Mouse (Mus musculus) embryonic fibroblast, embryonic 13.5 days (primary cell): ENCODE measurements around the gene Rrp8. TPM values are rescaled to one million over a fixed set of nuclear protein-coding genes. Genes with fewer than 3 reads are reported as not detected.

Experiments
- H3K27ac ChIP-seq: 2 replicates; pipeline ENCODE4 v1.5.1; 2012; ENCODE audit warnings: low read length, control low read depth, inconsistent platforms; ENCODE audit not compliant: insufficient read depth
- H3K4me1 ChIP-seq: 2 replicates; pipeline ENCODE4 v1.6.1; 2011; ENCODE audit warnings: low read length; ENCODE audit not compliant: control insufficient read depth, insufficient read depth
- H3K4me3 ChIP-seq: 2 replicates; pipeline ENCODE4 v1.5.1; 2011; ENCODE audit warnings: mild to moderate bottlenecking, control low read depth, low read length; ENCODE audit not compliant: insufficient read depth
- CTCF ChIP-seq: IDR thresholded peaks from 2 replicates; pipeline ENCODE4 v1.5.1; 2011; ENCODE audit warnings: mild to moderate bottlenecking, control low read depth, low read length, moderate library complexity, borderline replicate concordance; ENCODE audit not compliant: insufficient read depth
- POLR2A ChIP-seq: IDR thresholded peaks from 2 replicates; pipeline ENCODE4 v1.6.1; 2011; ENCODE audit warnings: low read depth, mild to moderate bottlenecking, control low read depth, low read length, moderate library complexity
- polyA plus RNA-seq: library from polyadenylated mRNA; stranded (reverse); fragments of >200 nt; gene quantifications from 2 replicates; pipeline ENCODE4 v1.2.4, GENCODE M21; 2011; ENCODE audit warnings: low read depth; ENCODE audit not compliant: missing spikeins, insufficient read length

Gene Rrp8
- polyA plus RNA-seq, 1 experiment, result 46.0 TPM

GRCm38 (mm10) chr7:105773041-105773440, 35.9 kb upstream of the Rrp8 start:
- Histone ChIP-seq H3K27ac (no peak overlapping the region), H3K4me3 (no peak overlapping the region), H3K4me1 (peaks cover 3% of the 10 kb centered on the region)
- TF ChIP-seq CTCF, result no peak
- no peak for TF ChIP-seq POLR2A

- Histone ChIP-seq H3K4me1 (peaks cover 2% of the 10 kb centered on the region), H3K27ac (no peak overlapping the region), H3K4me3 (no peak overlapping the region)
- TF ChIP-seq CTCF, result no peak
- no peak for TF ChIP-seq POLR2A
Measured at GRCm38 (mm10) chr7:105772331-105772730, 35.1 kb upstream of the Rrp8 start.

- no peak overlapping the region for H3K4me3 ChIP-seq
- H3K4me1 ChIP-seq, result no peaks in the 10 kb centered on the region; the same call in 1 of the 2 replicates
- TF ChIP-seq CTCF (no peak), POLR2A (no peak)
- H3K27ac ChIP-seq, result no peak overlapping the region
Measured at GRCm38 (mm10) chr7:105769959-105770358, 32.8 kb upstream of the Rrp8 start.

GRCm38 (mm10) chr7:105767729-105768165, 30.6 kb upstream of the Rrp8 start:
- TF ChIP-seq POLR2A (no peak), CTCF (no peak)
- Histone ChIP-seq H3K4me1 (no peaks in the 10 kb centered on the region; the same call in 1 of the 2 replicates), H3K27ac (no peak overlapping the region), H3K4me3 (no peak overlapping the region)

GRCm38 (mm10) chr7:105764331-105764730, 27.1 kb upstream of the Rrp8 start:
- no peaks in the 10 kb centered on the region; the same call in 1 of the 2 replicates for H3K4me1 ChIP-seq
- no peak for TF ChIP-seq CTCF
- no peak overlapping the region for H3K27ac ChIP-seq
- H3K4me3 ChIP-seq, result no peak overlapping the region

- no peak overlapping the region for H3K4me3 ChIP-seq
- TF ChIP-seq CTCF (no peak), POLR2A (no peak)
- H3K27ac ChIP-seq, result no peak overlapping the region
- no peaks in the 10 kb centered on the region for H3K4me1 ChIP-seq
Measured at GRCm38 (mm10) chr7:105762517-105763270, 25.5 kb upstream of the Rrp8 start.

GRCm38 (mm10) chr7:105761813-105762484, 24.8 kb upstream of the Rrp8 start:
- Histone ChIP-seq H3K4me1 (no peaks in the 10 kb centered on the region), H3K27ac (no peak overlapping the region), H3K4me3 (no peak overlapping the region)
- TF ChIP-seq POLR2A, result no peak
- TF ChIP-seq CTCF, result no peak

- TF ChIP-seq POLR2A, result no peak
- TF ChIP-seq CTCF, result no peak
Measured at GRCm38 (mm10) chr7:105753281-105753680, 16.1 kb upstream of the Rrp8 start.

GRCm38 (mm10) chr7:105752716-105753115, 15.5 kb upstream of the Rrp8 start:
- TF ChIP-seq POLR2A (no peak), CTCF (no peak)
- Histone ChIP-seq H3K4me3 (no peak overlapping the region), H3K27ac (no peak overlapping the region), H3K4me1 (peaks cover 3% of the 10 kb centered on the region; the same call in 1 of the 2 replicates)

More at GRCm38 (mm10) chr7:105753281-105753680, 16.1 kb upstream of the Rrp8 start:
- Histone ChIP-seq H3K4me3 (no peak overlapping the region), H3K27ac (no peak overlapping the region), H3K4me1 (peaks cover 3% of the 10 kb centered on the region; the same call in 1 of the 2 replicates)
